Mouse (Mus musculus): ENCODE data around the gene Htra1. TPM values are rescaled to one million over a fixed set of nuclear protein-coding genes. Genes with fewer than 3 reads are reported as not detected.

The Htra1 gene
- polyA plus RNA-seq, 1 experiment from 2014 or later = 38.7 TPM

DNA sequence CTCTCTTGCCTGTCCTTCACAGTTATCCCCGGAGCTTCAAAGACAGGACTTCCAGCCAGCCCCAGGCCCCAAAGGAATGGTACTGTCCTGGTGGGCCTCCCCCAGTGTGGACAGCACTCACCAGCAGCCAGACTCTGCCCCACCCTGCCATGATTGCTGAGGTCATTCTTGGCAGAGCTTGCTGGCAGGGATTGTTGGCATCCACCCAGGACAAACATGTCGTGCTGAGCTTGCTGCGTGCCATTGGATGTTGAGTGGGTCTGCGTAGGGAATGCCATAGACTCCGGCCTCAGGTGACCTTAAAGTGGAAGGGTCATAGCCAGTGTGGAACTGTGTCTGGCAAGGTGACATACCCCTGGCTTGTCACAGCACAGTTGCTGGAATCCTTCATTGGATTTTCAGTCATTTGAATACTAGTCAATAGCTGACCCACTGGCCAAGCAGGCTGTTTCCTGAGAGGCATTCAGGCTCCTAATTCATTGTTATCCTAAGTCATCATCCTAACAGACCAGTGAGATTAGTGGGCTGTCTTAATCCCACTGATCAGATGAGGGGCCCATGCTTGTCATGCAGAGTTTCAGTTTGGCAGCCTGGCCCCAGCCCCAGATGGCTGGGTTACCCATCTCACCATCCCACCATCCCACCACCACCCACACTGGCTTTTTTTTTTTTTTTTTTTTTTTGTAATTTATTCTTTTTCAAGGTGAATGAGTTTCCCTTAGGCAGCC lies 42.0 kb downstream of the Htra1 start:
- Histone ChIP-seq H3K4me3 (ENCODE audit: low read depth, low read length) (no peak overlapping the region), H3K27ac (ENCODE audit: low read depth, low read length) (peak overlapping the region; percentile 76), H3K36me3 (ENCODE audit: control insufficient read depth, insufficient read depth, low read length) (no peaks in the 10 kb centered on the region), H3K9ac (ENCODE audit: low read depth, low read length) (0 out of 2 replicates have a peak overlapping the region, but pooled peaks have one; percentile 5), H3K9me3 (replicated peaks; ENCODE audit: control insufficient read depth, low read length) (no peaks in the 10 kb centered on the region), H3K4me2 (no peak overlapping the region; the same call in 1 of the 2 replicates), H3K4me1 (ENCODE audit: control insufficient read depth, insufficient read depth, low read length) (peaks cover 43% of the 10 kb centered on the region), H3K27me3 (ENCODE audit: control insufficient read depth, insufficient read depth, low read length) (no peaks in the 10 kb centered on the region)
- 27% methylated on average over 5 of the region's 5 CpGs for WGBS (ENCODE audit: insufficient replicate concordance)
- peak; percentile 78 for ATAC-seq (replicated peaks; ENCODE audit: insufficient number of reproducible peaks, low FRiP score, low TSS enrichment)

DNA sequence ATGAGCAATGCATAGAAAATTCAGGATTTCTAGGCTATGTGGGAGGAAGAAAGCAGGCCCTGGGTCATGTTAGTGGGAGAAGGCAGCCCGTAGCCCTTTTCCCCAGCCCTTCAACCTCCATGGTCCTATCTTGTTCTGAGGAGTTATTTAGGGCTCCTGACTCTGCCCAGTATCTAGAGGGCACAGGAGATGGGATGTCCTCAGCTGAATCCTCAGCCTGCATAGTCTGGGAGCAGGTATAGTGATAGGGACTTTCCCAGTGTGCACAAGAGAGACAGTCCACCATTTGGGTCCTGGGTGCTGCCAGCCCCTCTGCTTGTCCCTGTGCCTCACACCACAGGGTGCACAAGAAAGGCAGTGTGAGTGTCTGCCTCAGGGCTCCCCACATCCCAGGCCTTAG lies 42.6 kb downstream of the Htra1 start:
- H3K27me3 ChIP-seq (ENCODE audit: control insufficient read depth, insufficient read depth, low read length) = no peaks in the 10 kb centered on the region
- H3K4me3 ChIP-seq (ENCODE audit: low read depth, low read length) = no peak overlapping the region
- H3K9ac ChIP-seq (ENCODE audit: low read depth, low read length) = no peak overlapping the region
- no peaks in the 10 kb centered on the region for H3K9me3 ChIP-seq (replicated peaks; ENCODE audit: control insufficient read depth, low read length)
- H3K36me3 ChIP-seq (ENCODE audit: control insufficient read depth, insufficient read depth, low read length) = no peaks in the 10 kb centered on the region
- H3K4me2 ChIP-seq = no peak overlapping the region
- H3K4me1 ChIP-seq (ENCODE audit: control insufficient read depth, insufficient read depth, low read length) = peaks cover 44% of the 10 kb centered on the region
- WGBS (ENCODE audit: insufficient replicate concordance) = 29% methylated on average over 1 of the region's 1 CpGs
- ATAC-seq (replicated peaks; ENCODE audit: insufficient number of reproducible peaks, low FRiP score, low TSS enrichment) = no peak
- H3K27ac ChIP-seq (ENCODE audit: low read depth, low read length) = peak overlapping the region; percentile 76; the same call in 1 of the 2 replicates

DNA sequence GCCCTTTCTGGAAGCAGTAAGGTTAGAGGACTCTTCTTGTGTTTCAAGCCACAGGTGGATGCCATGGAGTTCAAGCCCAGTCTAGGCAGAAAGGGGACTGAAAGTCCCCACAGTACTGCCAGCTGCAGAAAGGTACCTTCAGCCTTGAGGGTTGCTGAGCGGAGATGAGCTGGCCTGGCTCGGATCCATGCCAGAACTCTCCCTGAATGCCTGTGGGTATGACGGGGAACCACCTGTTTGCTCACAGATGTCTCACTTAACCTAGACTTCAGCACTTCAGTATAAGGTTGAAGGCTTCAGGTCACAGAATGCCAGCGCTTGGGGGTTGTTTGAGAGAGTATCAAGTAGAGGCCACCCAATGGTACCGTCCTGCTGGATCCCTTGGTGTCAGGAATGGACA lies 44.2 kb downstream of the Htra1 start:
- H3K4me1 ChIP-seq (ENCODE audit: control insufficient read depth, insufficient read depth, low read length) = peaks cover 44% of the 10 kb centered on the region
- H3K4me2 ChIP-seq = no peak overlapping the region
- H3K36me3 ChIP-seq (ENCODE audit: control insufficient read depth, insufficient read depth, low read length) = no peaks in the 10 kb centered on the region
- no peak for ATAC-seq (replicated peaks; ENCODE audit: insufficient number of reproducible peaks, low FRiP score, low TSS enrichment)
- WGBS (ENCODE audit: insufficient replicate concordance) = 82% methylated on average over 5 of the region's 5 CpGs
- no peaks in the 10 kb centered on the region for H3K9me3 ChIP-seq (replicated peaks; ENCODE audit: control insufficient read depth, low read length)
- H3K9ac ChIP-seq (ENCODE audit: low read depth, low read length) = no peak overlapping the region
- H3K27me3 ChIP-seq (ENCODE audit: control insufficient read depth, insufficient read depth, low read length) = no peaks in the 10 kb centered on the region
- no peak overlapping the region for H3K27ac ChIP-seq (ENCODE audit: low read depth, low read length)
- H3K4me3 ChIP-seq (ENCODE audit: low read depth, low read length) = no peak overlapping the region

DNA sequence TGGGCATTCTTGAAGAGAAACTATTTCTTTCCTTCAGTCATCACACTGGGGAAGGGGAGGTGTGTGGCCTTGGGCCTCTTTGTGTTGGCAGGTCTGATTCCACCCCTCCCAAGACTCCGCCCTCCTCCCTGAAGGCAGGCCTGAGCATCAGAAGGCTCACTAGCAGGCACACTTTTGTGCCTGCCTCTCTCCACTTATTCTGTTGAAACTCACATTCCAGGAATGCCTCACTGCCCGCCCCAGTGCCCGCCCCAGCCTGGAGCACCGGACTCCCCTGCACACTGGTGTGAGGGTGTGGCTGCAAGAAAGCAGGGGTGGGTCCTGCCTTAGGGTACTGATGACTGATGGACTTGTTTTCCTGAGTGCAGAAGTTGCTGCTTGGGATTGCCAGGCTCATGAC lies 46.5 kb downstream of the Htra1 start:
- no peak overlapping the region for H3K4me3 ChIP-seq (ENCODE audit: low read depth, low read length)
- 17% methylated on average over 4 of the region's 4 CpGs for WGBS (ENCODE audit: insufficient replicate concordance)
- H3K4me2 ChIP-seq = no peak overlapping the region
- no peaks in the 10 kb centered on the region for H3K9me3 ChIP-seq (replicated peaks; ENCODE audit: control insufficient read depth, low read length)
- H3K9ac ChIP-seq (ENCODE audit: low read depth, low read length) = no peak overlapping the region
- H3K4me1 ChIP-seq (ENCODE audit: control insufficient read depth, insufficient read depth, low read length) = peaks cover 30% of the 10 kb centered on the region
- H3K27me3 ChIP-seq (ENCODE audit: control insufficient read depth, insufficient read depth, low read length) = no peaks in the 10 kb centered on the region
- ATAC-seq (replicated peaks; ENCODE audit: insufficient number of reproducible peaks, low FRiP score, low TSS enrichment) = peak; percentile 62
- H3K27ac ChIP-seq (ENCODE audit: low read depth, low read length) = peak overlapping the region; percentile 70
- H3K36me3 ChIP-seq (ENCODE audit: control insufficient read depth, insufficient read depth, low read length) = no peaks in the 10 kb centered on the region; the same call in 1 of the 2 replicates

DNA sequence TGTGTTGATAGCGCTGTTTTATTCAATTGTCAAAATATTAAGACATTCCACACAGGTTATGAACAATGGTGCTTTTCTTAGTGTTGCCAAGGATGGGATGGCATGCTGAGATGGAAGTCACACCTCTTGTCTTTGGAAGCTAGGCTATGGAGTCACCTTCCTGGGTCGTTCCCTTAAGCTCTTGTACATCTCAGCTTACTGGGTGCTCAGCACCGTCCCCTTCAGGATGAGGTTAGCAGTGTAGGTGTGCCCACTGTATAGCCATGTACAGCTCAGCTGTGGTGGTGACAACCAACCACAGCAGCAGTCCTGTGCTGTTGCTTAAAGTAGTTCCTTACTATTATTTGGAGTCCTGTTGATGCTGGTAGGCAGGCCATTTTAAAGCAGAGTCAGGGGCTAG lies 47.0 kb downstream of the Htra1 start:
- Histone ChIP-seq H3K4me2 (no peak overlapping the region), H3K4me1 (ENCODE audit: control insufficient read depth, insufficient read depth, low read length) (peaks cover 29% of the 10 kb centered on the region), H3K36me3 (ENCODE audit: control insufficient read depth, insufficient read depth, low read length) (no peaks in the 10 kb centered on the region; the same call in 1 of the 2 replicates), H3K4me3 (ENCODE audit: low read depth, low read length) (no peak overlapping the region), H3K27me3 (ENCODE audit: control insufficient read depth, insufficient read depth, low read length) (no peaks in the 10 kb centered on the region), H3K9ac (ENCODE audit: low read depth, low read length) (no peak overlapping the region), H3K27ac (ENCODE audit: low read depth, low read length) (0 out of 2 replicates have a peak overlapping the region, but pooled peaks have one; percentile 70), H3K9me3 (replicated peaks; ENCODE audit: control insufficient read depth, low read length) (no peaks in the 10 kb centered on the region)
- no peak for ATAC-seq (replicated peaks; ENCODE audit: insufficient number of reproducible peaks, low FRiP score, low TSS enrichment)
- WGBS (ENCODE audit: insufficient replicate concordance) = 55% methylated on average over 3 of the region's 3 CpGs

DNA sequence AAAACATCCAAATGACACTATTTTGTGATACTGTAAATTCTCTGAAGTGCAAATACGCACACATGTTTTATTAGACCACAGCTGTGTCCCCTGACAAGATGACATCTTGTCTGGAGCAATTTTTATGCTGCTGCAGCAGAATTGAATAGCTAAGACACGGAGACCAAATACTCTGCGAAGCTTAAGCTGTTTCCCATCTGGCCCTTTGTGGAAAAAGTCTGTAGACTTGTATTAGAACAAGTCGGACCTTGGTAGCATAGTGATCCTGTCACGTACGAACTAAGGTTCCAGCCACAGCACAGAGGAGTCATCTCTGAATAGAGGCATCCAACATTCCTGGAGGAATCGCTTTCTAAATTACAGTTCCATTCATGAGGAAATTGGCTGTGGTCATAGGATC lies 48.4 kb downstream of the Htra1 start:
- Histone ChIP-seq H3K4me2 (no peak overlapping the region), H3K27me3 (ENCODE audit: control insufficient read depth, insufficient read depth, low read length) (no peaks in the 10 kb centered on the region), H3K4me3 (ENCODE audit: low read depth, low read length) (no peak overlapping the region), H3K36me3 (ENCODE audit: control insufficient read depth, insufficient read depth, low read length) (no peaks in the 10 kb centered on the region; the same call in 1 of the 2 replicates), H3K9me3 (replicated peaks; ENCODE audit: control insufficient read depth, low read length) (no peaks in the 10 kb centered on the region), H3K27ac (ENCODE audit: low read depth, low read length) (no peak overlapping the region), H3K4me1 (ENCODE audit: control insufficient read depth, insufficient read depth, low read length) (peaks cover 29% of the 10 kb centered on the region), H3K9ac (ENCODE audit: low read depth, low read length) (no peak overlapping the region)
- no peak for ATAC-seq (replicated peaks; ENCODE audit: insufficient number of reproducible peaks, low FRiP score, low TSS enrichment)
- 88% methylated on average over 7 of the region's 7 CpGs for WGBS (ENCODE audit: insufficient replicate concordance)

DNA sequence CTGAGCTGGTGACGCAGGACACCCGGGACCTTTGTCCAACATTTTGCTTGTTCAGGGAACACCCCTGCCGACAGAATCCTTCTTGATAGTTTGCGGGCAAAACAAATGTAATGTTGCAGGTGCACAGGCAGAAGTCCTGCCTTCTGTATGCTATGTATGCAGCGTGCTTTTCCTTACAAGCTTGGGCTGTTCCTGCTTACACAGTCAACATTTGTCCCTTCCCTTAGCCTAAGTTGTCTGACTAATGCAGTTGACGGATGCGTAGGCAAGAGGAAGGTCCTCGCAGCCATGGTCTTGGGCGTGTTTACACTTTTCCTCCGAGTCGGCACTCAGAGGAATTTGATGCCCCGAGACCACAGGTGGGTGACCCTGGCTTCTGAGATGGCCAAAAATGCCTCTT lies 49.3 kb downstream of the Htra1 start:
- no peak for ATAC-seq (replicated peaks; ENCODE audit: insufficient number of reproducible peaks, low FRiP score, low TSS enrichment)
- 82% methylated on average over 12 of the region's 12 CpGs for WGBS (ENCODE audit: insufficient replicate concordance)
- H3K4me1 ChIP-seq (ENCODE audit: control insufficient read depth, insufficient read depth, low read length) = peaks cover 29% of the 10 kb centered on the region
- H3K9ac ChIP-seq (ENCODE audit: low read depth, low read length) = no peak overlapping the region
- no peak overlapping the region for H3K4me2 ChIP-seq
- no peaks in the 10 kb centered on the region for H3K9me3 ChIP-seq (replicated peaks; ENCODE audit: control insufficient read depth, low read length)
- no peak overlapping the region for H3K4me3 ChIP-seq (ENCODE audit: low read depth, low read length)
- no peaks in the 10 kb centered on the region for H3K27me3 ChIP-seq (ENCODE audit: control insufficient read depth, insufficient read depth, low read length)
- H3K36me3 ChIP-seq (ENCODE audit: control insufficient read depth, insufficient read depth, low read length) = no peaks in the 10 kb centered on the region; the same call in 1 of the 2 replicates
- H3K27ac ChIP-seq (ENCODE audit: low read depth, low read length) = no peak overlapping the region

DNA sequence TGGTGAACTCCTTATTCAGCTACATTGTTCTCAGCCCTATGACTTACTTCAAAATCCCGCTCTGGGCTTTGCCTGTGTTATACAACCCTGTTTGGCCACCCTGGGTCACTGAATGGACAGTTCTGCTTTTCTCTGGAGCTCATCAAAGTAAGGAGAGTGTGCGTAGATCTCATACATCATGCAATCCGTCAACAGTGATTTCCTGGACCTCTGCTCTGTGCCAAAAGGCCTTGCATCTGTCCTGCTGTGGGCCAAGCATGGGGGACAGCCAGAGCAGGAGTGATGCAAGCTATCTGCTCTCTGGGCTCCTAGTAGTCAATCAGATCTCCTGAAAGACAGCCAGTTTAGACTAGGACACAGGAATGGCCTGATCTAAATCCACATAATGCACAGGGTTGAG lies 49.8 kb downstream of the Htra1 start:
- no peaks in the 10 kb centered on the region for H3K27me3 ChIP-seq (ENCODE audit: control insufficient read depth, insufficient read depth, low read length)
- no peak for ATAC-seq (replicated peaks; ENCODE audit: insufficient number of reproducible peaks, low FRiP score, low TSS enrichment)
- peaks cover 29% of the 10 kb centered on the region for H3K4me1 ChIP-seq (ENCODE audit: control insufficient read depth, insufficient read depth, low read length)
- H3K9me3 ChIP-seq (replicated peaks; ENCODE audit: control insufficient read depth, low read length) = no peaks in the 10 kb centered on the region
- no peak overlapping the region for H3K9ac ChIP-seq (ENCODE audit: low read depth, low read length)
- no peak overlapping the region for H3K4me3 ChIP-seq (ENCODE audit: low read depth, low read length)
- H3K36me3 ChIP-seq (ENCODE audit: control insufficient read depth, insufficient read depth, low read length) = no peaks in the 10 kb centered on the region; the same call in 1 of the 2 replicates
- H3K4me2 ChIP-seq = no peak overlapping the region
- H3K27ac ChIP-seq (ENCODE audit: low read depth, low read length) = no peak overlapping the region
- 68% methylated on average over 3 of the region's 3 CpGs for WGBS (ENCODE audit: insufficient replicate concordance)

DNA sequence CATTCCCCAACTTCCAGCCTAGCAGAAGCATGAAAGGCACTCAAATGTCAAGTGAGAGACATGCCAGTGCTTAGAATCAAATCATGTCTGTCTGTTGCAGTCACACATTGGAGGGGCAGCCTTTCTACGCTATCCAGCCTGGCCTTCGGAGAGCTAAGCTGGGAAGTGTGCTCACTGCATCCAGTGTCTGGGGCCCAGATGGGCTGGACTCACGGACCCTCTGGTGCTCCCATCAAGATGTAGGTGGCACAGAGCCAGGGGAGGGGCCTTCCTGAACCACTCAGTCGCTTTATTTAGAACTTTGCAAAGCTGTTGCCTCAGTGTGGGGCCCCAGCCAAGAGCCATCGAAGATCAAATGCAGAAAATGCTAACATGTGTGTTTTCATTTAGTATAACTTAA lies 52.2 kb downstream of the Htra1 start:
- no peak; the same call in 1 of the 2 replicates for ATAC-seq (replicated peaks; ENCODE audit: insufficient number of reproducible peaks, low FRiP score, low TSS enrichment)
- H3K9ac ChIP-seq (ENCODE audit: low read depth, low read length) = no peak overlapping the region
- H3K27ac ChIP-seq (ENCODE audit: low read depth, low read length) = peak overlapping the region; percentile 35; the same call in 1 of the 2 replicates
- 36% methylated on average over 5 of the region's 5 CpGs for WGBS (ENCODE audit: insufficient replicate concordance)
- no peak overlapping the region for H3K4me3 ChIP-seq (ENCODE audit: low read depth, low read length)
- no peaks in the 10 kb centered on the region for H3K9me3 ChIP-seq (replicated peaks; ENCODE audit: control insufficient read depth, low read length)
- H3K4me1 ChIP-seq (ENCODE audit: control insufficient read depth, insufficient read depth, low read length) = peaks cover 14% of the 10 kb centered on the region
- H3K4me2 ChIP-seq = no peak overlapping the region; the same call in 1 of the 2 replicates
- no peaks in the 10 kb centered on the region; the same call in 1 of the 2 replicates for H3K36me3 ChIP-seq (ENCODE audit: control insufficient read depth, insufficient read depth, low read length)
- no peaks in the 10 kb centered on the region for H3K27me3 ChIP-seq (ENCODE audit: control insufficient read depth, insufficient read depth, low read length)

Data from heart, embryonic 11.5 days (tissue).